Mouse (Mus musculus) heart, embryonic 16.5 days (tissue): ENCODE measurements around the gene Gm49320. TPM values are rescaled to one million over a fixed set of nuclear protein-coding genes. Genes with fewer than 3 reads are reported as not detected.
A peak's percentile ranks its signal among the peaks of the same experiment; 100 is the strongest.

Experiments used
- ATAC-seq: fragments of 200-750 bp; cut with Nextera tagmentation; replicated peaks from 2 replicates; pipeline ENCODE4 v1.8.0; 2017; ENCODE audit warnings: moderate number of reproducible peaks; ENCODE audit not compliant: insufficient read depth, low FRiP score; ENCODE audit errors: extremely low read depth
- H3K27ac ChIP-seq: fragments of 300-500 bp; sonication (generic); 2 replicates; pipeline ENCODE4 v1.5.1; 2014; ENCODE audit warnings: mild to moderate bottlenecking, low read length, control low read depth, moderate library complexity
- H3K27me3 ChIP-seq: fragments of 300-500 bp; sonication (generic); 2 replicates; pipeline ENCODE4 v1.6.1; 2014; ENCODE audit warnings: low read length, mixed read lengths; ENCODE audit not compliant: control insufficient read depth, insufficient read depth
- H3K36me3 ChIP-seq: fragments of 300-500 bp; sonication (generic); 2 replicates; pipeline ENCODE4 v1.6.1; 2014; ENCODE audit not compliant: control insufficient read depth, insufficient read depth
- H3K4me1 ChIP-seq: fragments of 300-500 bp; sonication (generic); 2 replicates; pipeline ENCODE4 v1.6.1; 2014; ENCODE audit warnings: low read length, mixed read lengths; ENCODE audit not compliant: control insufficient read depth, insufficient read depth
- H3K4me2 ChIP-seq: fragments of 300-500 bp; sonication (generic); 2 replicates; pipeline ENCODE4 v1.6.1; 2014; ENCODE audit warnings: low read depth, mild to moderate bottlenecking, control low read depth, low read length
- H3K4me3 ChIP-seq: fragments of 300-500 bp; sonication (generic); 2 replicates; pipeline ENCODE4 v1.5.1; 2014; ENCODE audit warnings: mild to moderate bottlenecking, control low read depth, low read length
- H3K9ac ChIP-seq: fragments of 300-500 bp; sonication (generic); 2 replicates; pipeline ENCODE4 v1.6.1; 2014; ENCODE audit warnings: low read length, control low read depth
- H3K9me3 ChIP-seq: fragments of 300-500 bp; sonication (generic); replicated peaks from 2 replicates; pipeline ENCODE4 v1.6.1; 2016; ENCODE audit warnings: low read length; ENCODE audit not compliant: control insufficient read depth
- WGBS: fragments of 180-500 bp; shearing (Covaris S2); extraction: QIAGEN DNeasy Blood & Tissue Kit; methylation state at CpG from one replicate; pipeline ENCODE4 v1.1.7; 2014; 5-methylcytosine and 5-hydroxymethylcytosine counted together
- polyA plus RNA-seq: library from polyadenylated mRNA; unstranded; fragments of >200 nt; fragmentation: Nextera tagmentation; extraction: Ambion mirVana; gene quantifications from 2 replicates; pipeline ENCODE4 v1.2.1, GENCODE M21; 2015

Gm49320 gene
- polyA plus RNA-seq, 1 experiment from 2014 or later: 0.81 TPM

GRCm38 (mm10) chr8:4237814-4238433 lies 741 bp upstream of the Gm49320 start:
- Histone ChIP-seq H3K9ac (peak overlapping the region; percentile 75), H3K27me3 (no peaks in the 10 kb centered on the region), H3K4me1 (peaks cover 19% of the 10 kb centered on the region), H3K36me3 (peaks cover 3% of the 10 kb centered on the region; the same call in 1 of the 2 replicates), H3K4me3 (peak overlapping the region; percentile 85), H3K4me2 (peak overlapping the region; percentile 70), H3K27ac (peak overlapping the region; percentile 91), H3K9me3 (no peaks in the 10 kb centered on the region)
- no peak for ATAC-seq
- WGBS: 19% methylated on average over 15 of the region's 15 CpGs

GRCm38 (mm10) chr8:4239193-4239890 lies 677 bp downstream of the Gm49320 start:
- H3K36me3 ChIP-seq: peaks cover 17% of the 10 kb centered on the region
- H3K4me1 ChIP-seq: peaks cover 19% of the 10 kb centered on the region
- H3K4me2 ChIP-seq: peak overlapping the region; percentile 82
- peak overlapping the region; percentile 85 for H3K9ac ChIP-seq
- peak overlapping the region; percentile 85 for H3K4me3 ChIP-seq
- H3K9me3 ChIP-seq: no peaks in the 10 kb centered on the region
- 10% methylated on average over 19 of the region's 19 CpGs for WGBS
- no peaks in the 10 kb centered on the region for H3K27me3 ChIP-seq
- peak; percentile 8 for ATAC-seq
- H3K27ac ChIP-seq: peak overlapping the region; percentile 92

GRCm38 (mm10) chr8:4245061-4245460 lies 6.4 kb downstream of the Gm49320 start:
- ATAC-seq: no peak
- no peak overlapping the region for H3K27ac ChIP-seq
- no peak overlapping the region for H3K4me2 ChIP-seq
- H3K4me1 ChIP-seq: peaks cover 19% of the 10 kb centered on the region
- H3K9me3 ChIP-seq: no peaks in the 10 kb centered on the region
- 94% methylated on average over 5 of the region's 5 CpGs for WGBS
- H3K36me3 ChIP-seq: peaks cover 44% of the 10 kb centered on the region
- no peaks in the 10 kb centered on the region for H3K27me3 ChIP-seq
- no peak overlapping the region for H3K9ac ChIP-seq
- H3K4me3 ChIP-seq: no peak overlapping the region

GRCm38 (mm10) chr8:4245737-4246136 lies 7.1 kb downstream of the Gm49320 start:
- Histone ChIP-seq H3K4me3 (no peak overlapping the region), H3K36me3 (peaks cover 44% of the 10 kb centered on the region), H3K9ac (no peak overlapping the region), H3K4me2 (no peak overlapping the region), H3K27ac (no peak overlapping the region), H3K4me1 (peaks cover 15% of the 10 kb centered on the region), H3K9me3 (no peaks in the 10 kb centered on the region), H3K27me3 (no peaks in the 10 kb centered on the region)
- 87% methylated on average over 13 of the region's 13 CpGs for WGBS
- no peak for ATAC-seq

- ATAC-seq: no peak
- Histone ChIP-seq H3K4me3 (no peak overlapping the region), H3K27ac (no peak overlapping the region), H3K27me3 (no peaks in the 10 kb centered on the region), H3K4me2 (no peak overlapping the region), H3K4me1 (peaks cover 14% of the 10 kb centered on the region), H3K9me3 (no peaks in the 10 kb centered on the region), H3K9ac (no peak overlapping the region), H3K36me3 (peaks cover 42% of the 10 kb centered on the region)
- 84% methylated on average over 8 of the region's 8 CpGs for WGBS
These were observed 8.6 kb downstream of the Gm49320 start for GRCm38 (mm10) chr8:4247241-4247640.

GRCm38 (mm10) chr8:4247951-4248540 lies 9.4 kb downstream of the Gm49320 start, which contains the start of gene Tgfbr3l:
Tgfbr3l (plus strand) TSS chr8:4248214.
- Histone ChIP-seq H3K4me3 (no peak within 1 kb of the TSS), H3K9ac (peak within 1 kb of the TSS; percentile 60), H3K27me3 (no peaks in the 10 kb centered on the region), H3K4me1 (peaks cover 18% of the 10 kb centered on the region), H3K36me3 (peaks cover 39% of the 10 kb centered on the region), H3K9me3 (no peaks in the 10 kb centered on the region), H3K4me2 (peak within 1 kb of the TSS; percentile 55), H3K27ac (peak within 1 kb of the TSS; percentile 55)
- no peak for ATAC-seq
- 82% methylated on average over 15 of the region's 15 CpGs for WGBS

GRCm38 (mm10) chr8:4249213-4249612 lies 10.5 kb downstream of the Gm49320 start:
- Histone ChIP-seq H3K9ac (peak overlapping the region; percentile 60), H3K36me3 (peaks cover 28% of the 10 kb centered on the region), H3K4me3 (peak overlapping the region; percentile 29), H3K9me3 (no peaks in the 10 kb centered on the region), H3K4me1 (peaks cover 26% of the 10 kb centered on the region), H3K4me2 (peak overlapping the region; percentile 55), H3K27ac (peak overlapping the region; percentile 55), H3K27me3 (no peaks in the 10 kb centered on the region)
- no peak for ATAC-seq
- WGBS: 13% methylated on average over 29 of the region's 29 CpGs

- Histone ChIP-seq H3K4me2 (no peak overlapping the region), H3K4me3 (no peak overlapping the region), H3K27ac (no peak overlapping the region), H3K27me3 (no peaks in the 10 kb centered on the region), H3K9ac (no peak overlapping the region), H3K4me1 (peaks cover 27% of the 10 kb centered on the region), H3K9me3 (no peaks in the 10 kb centered on the region), H3K36me3 (peaks cover 28% of the 10 kb centered on the region)
- WGBS: 38% methylated on average over 26 of the region's 26 CpGs
- peak; percentile 8; the same call in 1 of the 2 replicates for ATAC-seq
These were observed 11.8 kb downstream of the Gm49320 start for GRCm38 (mm10) chr8:4250306-4250970.
